Mouse (Mus musculus): Measurements from ENCODE around the gene Slc5a12. TPM values are rescaled to one million over a fixed set of nuclear protein-coding genes. Genes with fewer than 3 reads are reported as not detected.

Slc5a12 gene
- polyA plus RNA-seq, 1 experiment, result not detected

DNA sequence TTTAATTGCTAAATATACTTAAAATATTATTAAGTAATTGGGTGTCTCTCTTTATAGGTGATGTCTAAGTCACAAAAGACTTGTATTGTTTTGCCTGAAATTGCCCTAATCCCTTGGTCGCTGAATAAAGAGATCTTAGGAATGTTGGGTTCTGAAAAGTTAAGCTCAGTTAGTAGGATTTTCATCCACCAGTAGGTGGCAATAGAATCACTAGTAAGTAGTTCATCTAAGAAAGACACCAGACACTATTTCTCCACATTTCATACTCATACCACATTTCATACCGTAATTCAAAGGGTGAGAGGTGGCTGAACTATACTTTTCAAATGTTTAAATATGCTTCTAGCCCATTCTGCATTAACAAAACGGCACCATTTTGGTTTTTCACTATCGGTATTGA is 66.2 kb downstream of the Slc5a12 start:
- 46% methylated on average over 4 of the region's 4 CpGs for WGBS
- no peaks in the 10 kb centered on the region for H3K4me1 ChIP-seq (ENCODE audit: control insufficient read depth, insufficient read depth, low read length)
- no peak overlapping the region for H3K4me3 ChIP-seq (ENCODE audit: insufficient read depth, low read depth, low read length)
- TF ChIP-seq POLR2A (IDR thresholded peaks at IDR 0.05; ENCODE audit: insufficient read depth, low read depth, low read length), result no peak
- no peak for TF ChIP-seq CTCF (IDR thresholded peaks at IDR 0.05; ENCODE audit: insufficient read depth, low read depth, low read length)
- H3K27ac ChIP-seq (ENCODE audit: insufficient read depth, low read depth, low read length), result no peak overlapping the region

DNA sequence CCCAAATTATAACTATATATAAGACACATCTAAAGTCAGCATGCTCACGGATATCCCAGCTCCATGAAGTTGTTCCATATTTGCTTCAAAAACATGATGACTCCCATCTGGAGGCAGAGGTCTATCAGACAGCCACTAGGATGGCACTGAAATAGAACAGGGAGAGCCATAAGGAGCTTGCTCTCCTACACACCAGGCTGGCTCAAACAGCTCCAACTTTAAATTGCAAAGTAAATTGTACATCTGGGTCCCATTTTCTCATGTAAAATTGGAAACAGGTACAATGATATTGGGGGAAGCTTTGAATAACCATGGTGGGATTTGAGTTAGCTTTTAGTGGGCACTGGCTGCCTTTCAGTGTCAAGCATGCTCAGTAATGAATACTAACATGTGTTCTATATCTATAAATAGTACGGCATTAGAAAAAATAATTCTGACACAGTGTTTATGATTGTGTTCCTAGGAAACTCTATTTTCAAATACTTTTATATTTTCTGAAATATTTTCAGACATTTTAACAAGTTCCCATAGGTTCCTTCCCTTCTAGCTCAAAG is 74.0 kb downstream of the Slc5a12 start:
- no peak overlapping the region for H3K4me3 ChIP-seq (ENCODE audit: insufficient read depth, low read depth, low read length)
- WGBS, result 86% methylated on average over 2 of the region's 2 CpGs
- H3K4me1 ChIP-seq (ENCODE audit: control insufficient read depth, insufficient read depth, low read length), result no peaks in the 10 kb centered on the region
- H3K27ac ChIP-seq (ENCODE audit: insufficient read depth, low read depth, low read length), result no peak overlapping the region
- no peak for TF ChIP-seq POLR2A (IDR thresholded peaks at IDR 0.05; ENCODE audit: insufficient read depth, low read depth, low read length)
- no peak for TF ChIP-seq CTCF (IDR thresholded peaks at IDR 0.05; ENCODE audit: insufficient read depth, low read depth, low read length)

Other genes with a start within 250 kb of the Slc5a12 start
- not detected in 2 replicates for gene Fibin, start 234.1 kb upstream of the Slc5a12 start, polyA plus RNA-seq (2012; ENCODE audit: insufficient read depth, insufficient read length, low replicate concordance, missing spikeins)
- not detected in 2 replicates for gene Muc15, start 124.0 kb downstream of the Slc5a12 start, polyA plus RNA-seq (2012; ENCODE audit: insufficient read depth, insufficient read length, low replicate concordance, missing spikeins)